ENCODE assay signal across 8 mouse cellular contexts in genomic region chr11:70432048-70432894, GRCm38 (mm10). TPM values are rescaled to one million over a fixed set of nuclear protein-coding genes. Genes with fewer than 3 reads are reported as not detected.
DNase-seq lines count a peak whose midpoint lies in the region; ATAC-seq and TF ChIP-seq lines count a peak whose summit lies in the region.

Gene Arrb2 (plus strand): TSS chr11:70432635.

- H3K9ac ChIP-seq in embryonic facial prominence, embryonic 13.5 days: peak within 1 kb of the TSS; percentile 87
- peak within 1 kb of the TSS; percentile 83 for H3K9ac ChIP-seq in limb, embryonic 12.5 days (replicated peaks)
- peak within 1 kb of the TSS; percentile 85 for H3K9ac ChIP-seq in midbrain, embryonic 15.5 days

- peak within 1 kb of the TSS; percentile 75 for H3K4me3 ChIP-seq in embryonic facial prominence, embryonic 13.5 days
- H3K4me3 ChIP-seq in kidney, adult 2 months (ENCODE audit: insufficient read depth, low read depth, low read length): peak within 1 kb of the TSS; percentile 51
- H3K4me3 ChIP-seq in limb, embryonic 12.5 days (replicated peaks): peak within 1 kb of the TSS; percentile 78
- H3K4me3 ChIP-seq in midbrain, embryonic 15.5 days: peak within 1 kb of the TSS; percentile 89
- H3K4me3 ChIP-seq in spleen, adult 2 months (ENCODE audit: extremely low read depth, insufficient read depth, insufficient read length): peak within 1 kb of the TSS; percentile 77

- no peaks in the 10 kb centered on the region for H3K9me3 ChIP-seq in embryonic facial prominence, embryonic 13.5 days
- H3K9me3 ChIP-seq in limb, embryonic 12.5 days: no peaks in the 10 kb centered on the region
- no peaks in the 10 kb centered on the region for H3K9me3 ChIP-seq in midbrain, embryonic 15.5 days

- H3K27ac ChIP-seq in embryonic facial prominence, embryonic 13.5 days: peak within 1 kb of the TSS; percentile 88
- peak within 1 kb of the TSS; percentile 6; the same call in 1 of the 2 replicates for H3K27ac ChIP-seq in kidney, adult 2 months (ENCODE audit: insufficient read depth, low read depth, low read length)
- peak within 1 kb of the TSS; percentile 87 for H3K27ac ChIP-seq in limb, embryonic 12.5 days
- H3K27ac ChIP-seq in midbrain, embryonic 15.5 days: peak within 1 kb of the TSS; percentile 94
- H3K27ac ChIP-seq in spleen, adult 2 months (ENCODE audit: insufficient read depth, low read length): peak within 1 kb of the TSS; percentile 82

- under 1% methylated on average over 74 of the region's 75 CpGs for WGBS in embryonic facial prominence, embryonic 13.5 days
- WGBS in kidney, adult 2 months: under 1% methylated on average over 74 of the region's 75 CpGs
- WGBS in limb, embryonic 12.5 days: under 1% methylated on average over 74 of the region's 75 CpGs
- under 1% methylated on average over 73 of the region's 75 CpGs for WGBS in midbrain, embryonic 15.5 days
- under 1% methylated on average over 71 of the region's 75 CpGs for WGBS in spleen, adult 2 months

- ATAC-seq in embryonic facial prominence, embryonic 13.5 days (ENCODE audit: insufficient number of reproducible peaks, insufficient read depth, low FRiP score, low TSS enrichment, low read depth): peak; percentile 93
- ATAC-seq in limb, embryonic 12.5 days (ENCODE audit: insufficient number of reproducible peaks, insufficient read depth, low FRiP score, low TSS enrichment, low read depth): peak; percentile 93
- peak; percentile 97 for ATAC-seq in midbrain, embryonic 15.5 days (replicated peaks)

- no peak for TF ChIP-seq POLR2A in kidney, adult 2 months (IDR thresholded peaks at IDR 0.05; ENCODE audit: low read depth, low read length)
- TF ChIP-seq POLR2A in spleen, adult 2 months (IDR thresholded peaks at IDR 0.05; ENCODE audit: low read depth, low read length): peak; percentile 81

- H3K4me2 ChIP-seq in embryonic facial prominence, embryonic 13.5 days: peak within 1 kb of the TSS; percentile 70
- peak within 1 kb of the TSS; percentile 73 for H3K4me2 ChIP-seq in limb, embryonic 12.5 days
- H3K4me2 ChIP-seq in midbrain, embryonic 15.5 days: peak within 1 kb of the TSS; percentile 69

- H3K4me1 ChIP-seq in embryonic facial prominence, embryonic 13.5 days: peaks cover 21% of the 10 kb centered on the region
- peaks cover 3% of the 10 kb centered on the region; the same call in 1 of the 2 replicates for H3K4me1 ChIP-seq in kidney, adult 2 months (ENCODE audit: control insufficient read depth, insufficient read depth, low read length)
- peaks cover 15% of the 10 kb centered on the region for H3K4me1 ChIP-seq in limb, embryonic 12.5 days (replicated peaks)
- peaks cover 37% of the 10 kb centered on the region for H3K4me1 ChIP-seq in midbrain, embryonic 15.5 days
- peaks cover 15% of the 10 kb centered on the region; the same call in 1 of the 2 replicates for H3K4me1 ChIP-seq in spleen, adult 2 months (ENCODE audit: control insufficient read depth, insufficient read depth, insufficient read length)

- no peaks in the 10 kb centered on the region for H3K27me3 ChIP-seq in embryonic facial prominence, embryonic 13.5 days
- H3K27me3 ChIP-seq in kidney, adult 2 months (replicated peaks; ENCODE audit: control insufficient read depth, insufficient read depth, low read length): no peaks in the 10 kb centered on the region
- no peaks in the 10 kb centered on the region for H3K27me3 ChIP-seq in limb, embryonic 12.5 days
- H3K27me3 ChIP-seq in midbrain, embryonic 15.5 days (replicated peaks): no peaks in the 10 kb centered on the region
- H3K27me3 ChIP-seq in spleen, adult 2 months (ENCODE audit: control insufficient read depth, insufficient read depth, low read length): no peaks in the 10 kb centered on the region

- peak; percentile 99 for DNase-seq in 3134 (ENCODE audit: extremely low read depth, insufficient read length, low spot score)
- peak; percentile 100 for DNase-seq in adrenal gland, postnatal 36 days
- peak; percentile 98 to 99 for DNase-seq in heart, adult 18-20 months
- peak; percentile 98 for DNase-seq in kidney, adult 2 months
- DNase-seq in spleen, adult 2 months (ENCODE audit: low read depth in 1 of 2, low spot score in 2 of 2): peak; percentile 85 to 97

- TF ChIP-seq CTCF in kidney, adult 2 months (conservative IDR thresholded peaks at IDR 0.05; ENCODE audit: insufficient read depth, insufficient read length, low read depth, low read length): peak; percentile 75
- peak; percentile 76; the same call in 1 of the 2 replicates for TF ChIP-seq CTCF in spleen, adult 2 months (IDR thresholded peaks at IDR 0.05; ENCODE audit: extremely low read depth, insufficient read depth, insufficient read length, insufficient replicate concordance)

- H3K36me3 ChIP-seq in embryonic facial prominence, embryonic 13.5 days: peaks cover 14% of the 10 kb centered on the region
- no peaks in the 10 kb centered on the region for H3K36me3 ChIP-seq in kidney, adult 2 months (ENCODE audit: control insufficient read depth, insufficient read depth, low read length)
- peaks cover 18% of the 10 kb centered on the region for H3K36me3 ChIP-seq in limb, embryonic 12.5 days
- peaks cover 11% of the 10 kb centered on the region; the same call in 1 of the 2 replicates for H3K36me3 ChIP-seq in midbrain, embryonic 15.5 days (replicated peaks)
- H3K36me3 ChIP-seq in spleen, adult 2 months (ENCODE audit: control insufficient read depth, insufficient read depth, low read length): peaks cover 9% of the 10 kb centered on the region

RNA-seq across cellular contexts. Expression of gene Arrb2, which starts in this region (rescaled TPM):
- total RNA-seq in adrenal gland, postnatal 36 days (2021): 10 to 100 TPM; 18.5 to 26.6 TPM
- 18.1 and 19.4 TPM in 2 replicates for polyA plus RNA-seq in embryonic facial prominence, embryonic 13.5 days (2015; fragmentation: Nextera tagmentation; extraction: Ambion mirVana)
- 10 to 100 TPM; 11.3 to 12.5 TPM for total RNA-seq in heart, adult 18-20 months (2021)
- 30.2 and 33.7 TPM in 2 replicates for polyA plus RNA-seq in kidney, adult 2 months (2012; rRNA removed)
- 18.8 and 19.5 TPM in 2 replicates for polyA plus RNA-seq in limb, embryonic 12.5 days (2016; fragmentation: Nextera tagmentation; extraction: Ambion mirVana)
- 53.6 and 53.8 TPM in 2 replicates for polyA plus RNA-seq in midbrain, embryonic 15.5 days (2015; fragmentation: Nextera tagmentation; extraction: Ambion mirVana)
- polyA plus RNA-seq in spleen, adult 2 months (2012; rRNA removed): 145 TPM in 2 replicates

Comparison
In these comparisons a context has a peak if more than half of its experiments do, and no peak if none do; other contexts are left out.
1. Peak in every context shown above with its lines: DNase-seq, ATAC-seq, H3K4me3 ChIP-seq and H3K27ac ChIP-seq.
2. H3K27ac ChIP-seq: peak in every context shown above with its lines; median percentile 94 in midbrain, embryonic 15.5 days; 88 in embryonic facial prominence, embryonic 13.5 days; 87 in limb, embryonic 12.5 days; 82 in spleen, adult 2 months; 6 in kidney, adult 2 months.